Mouse (Mus musculus) bone marrow, adult 2 months (tissue): ENCODE results near the gene Gm4894.

Experiments
- CTCF ChIP-seq: fragments of 200-500 bp; IDR thresholded peaks from 2 replicates; pipeline ENCODE4 v1.5.1; 2011; ENCODE audit warnings: low read length, control low read depth; ENCODE audit not compliant: control insufficient read depth, insufficient read depth
- POLR2A ChIP-seq: fragments of 200-500 bp; IDR thresholded peaks from 2 replicates; pipeline ENCODE4 v1.6.1; 2011; ENCODE audit warnings: low read depth, mild to moderate bottlenecking, control low read depth, low read length, borderline replicate concordance; ENCODE audit not compliant: control insufficient read depth

- TF ChIP-seq CTCF (no peak), POLR2A (no peak)
Measured at GRCm38 (mm10) chr9:49273566-49273965, 23.2 kb downstream of the Gm4894 start.
